Mouse (Mus musculus) neural tube, embryonic 11.5 days (tissue): ENCODE data around the gene Ppara. TPM values are rescaled to one million over a fixed set of nuclear protein-coding genes. Genes with fewer than 3 reads are reported as not detected.
"Not testable (repeated sequence)": the region's sequence is repeated elsewhere in the genome, so short reads cannot be mapped to it uniquely, and the experiment has no call there.

Experiments used
- ATAC-seq: fragments of 200-750 bp; cut with Nextera tagmentation; 2 replicates; pipeline ENCODE4 v1.8.0; 2017; ENCODE audit warnings: moderate number of reproducible peaks, mild to moderate bottlenecking, moderate TSS enrichment, moderate library complexity; ENCODE audit not compliant: insufficient read depth, low FRiP score, low TSS enrichment
- DNase-seq: peaks from one replicate; pipeline ENCODE4 v3.0.0-alpha.2; 2015; ENCODE audit warnings: low spot score
- H3K27ac ChIP-seq: fragments of 300-500 bp; sonication (generic); 2 replicates; pipeline ENCODE4 v1.5.1; 2014; ENCODE audit warnings: low read depth, mild to moderate bottlenecking, low read length
- H3K27me3 ChIP-seq: fragments of 300-500 bp; sonication (generic); 2 replicates; pipeline ENCODE4 v1.6.1; 2014; ENCODE audit warnings: mild to moderate bottlenecking, low read length, mixed read lengths; ENCODE audit not compliant: control insufficient read depth, insufficient read depth
- H3K36me3 ChIP-seq: fragments of 300-500 bp; sonication (generic); 2 replicates; pipeline ENCODE4 v1.6.1; 2014; ENCODE audit warnings: mild to moderate bottlenecking, low read length, moderate library complexity, mixed read lengths; ENCODE audit not compliant: control insufficient read depth, insufficient read depth
- H3K4me1 ChIP-seq: fragments of 300-500 bp; sonication (generic); 2 replicates; pipeline ENCODE4 v1.6.1; 2014; ENCODE audit warnings: low read length, mixed read lengths; ENCODE audit not compliant: control insufficient read depth, insufficient read depth
- H3K4me2 ChIP-seq: fragments of 300-500 bp; sonication (generic); 2 replicates; pipeline ENCODE4 v1.6.1; 2014; ENCODE audit warnings: low read depth, mild to moderate bottlenecking, moderate library complexity
- H3K4me3 ChIP-seq: fragments of 300-500 bp; sonication (generic); 2 replicates; pipeline ENCODE4 v1.5.1; 2014; ENCODE audit warnings: low read depth, low read length
- H3K9ac ChIP-seq: fragments of 300-500 bp; sonication (generic); 2 replicates; pipeline ENCODE4 v1.6.1; 2014; ENCODE audit warnings: mild to moderate bottlenecking, low read length
- H3K9me3 ChIP-seq: fragments of 300-500 bp; sonication (generic); 2 replicates; pipeline ENCODE4 v1.6.1; 2016; ENCODE audit warnings: low read length; ENCODE audit not compliant: control insufficient read depth
- WGBS: fragments of 180-500 bp; shearing (Covaris S2); extraction: QIAGEN DNeasy Blood & Tissue Kit; methylation state at CpG from one replicate; pipeline ENCODE4 v1.1.7; 2014; 5-methylcytosine and 5-hydroxymethylcytosine counted together
- polyA plus RNA-seq: library from polyadenylated mRNA; unstranded; fragments of >200 nt; fragmentation: Nextera tagmentation; extraction: Ambion mirVana; gene quantifications from 2 replicates; pipeline ENCODE4 v1.2.1, GENCODE M21; 2014

Ppara gene
- polyA plus RNA-seq, 1 experiment from 2014 or later = 0.25 TPM

DNA sequence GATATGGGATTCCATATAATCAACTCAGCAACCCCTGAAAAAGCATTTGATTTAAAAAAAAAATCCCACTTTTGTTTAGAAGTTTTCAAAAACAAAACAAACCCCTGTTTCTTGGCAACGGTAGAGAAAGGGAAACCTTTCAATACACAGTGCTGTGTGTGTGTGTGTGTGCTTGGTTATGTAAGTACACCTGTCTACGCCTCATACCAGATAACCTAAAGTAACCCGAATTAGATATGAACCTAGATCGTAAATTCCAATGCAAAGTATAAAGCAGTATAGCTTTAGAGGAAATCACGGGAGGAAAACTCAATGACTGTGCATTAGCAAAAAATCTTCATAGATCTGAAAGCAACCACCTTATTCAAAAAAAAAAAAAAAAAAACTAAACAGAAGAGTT lies 31.9 kb downstream of the Ppara start:
- H3K9ac ChIP-seq = no peak overlapping the region
- H3K4me2 ChIP-seq = no peak overlapping the region
- no peaks in the 10 kb centered on the region for H3K36me3 ChIP-seq
- no peak overlapping the region for H3K4me3 ChIP-seq
- DNase-seq (no peak), ATAC-seq (no peak)
- WGBS = 94% methylated on average over 5 of the region's 5 CpGs
- H3K27me3 ChIP-seq = no peaks in the 10 kb centered on the region
- H3K9me3 ChIP-seq = no peaks in the 10 kb centered on the region
- H3K27ac ChIP-seq = no peak overlapping the region
- H3K4me1 ChIP-seq = no peaks in the 10 kb centered on the region

DNA sequence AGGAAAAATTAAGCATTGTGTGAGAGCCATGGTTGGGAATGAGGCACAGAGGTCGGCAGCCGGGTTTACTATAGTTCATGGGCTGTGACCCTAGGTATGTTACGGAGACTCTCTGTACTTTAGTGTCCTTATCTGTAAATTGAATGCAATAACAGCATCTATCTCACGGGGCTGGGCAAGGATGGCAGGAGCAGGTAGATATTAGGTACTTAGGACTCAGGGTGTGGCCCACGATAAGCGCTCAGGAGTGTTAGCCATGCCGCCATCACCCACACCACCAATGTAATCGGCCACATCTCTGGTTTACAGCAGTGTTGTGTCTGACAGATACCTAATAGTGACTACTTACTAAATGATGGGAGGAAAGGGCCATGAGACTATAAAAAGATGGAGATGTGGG lies 34.2 kb downstream of the Ppara start:
- DNase-seq (no peak), ATAC-seq (no peak)
- WGBS = 92% methylated on average over 8 of the region's 8 CpGs

DNA sequence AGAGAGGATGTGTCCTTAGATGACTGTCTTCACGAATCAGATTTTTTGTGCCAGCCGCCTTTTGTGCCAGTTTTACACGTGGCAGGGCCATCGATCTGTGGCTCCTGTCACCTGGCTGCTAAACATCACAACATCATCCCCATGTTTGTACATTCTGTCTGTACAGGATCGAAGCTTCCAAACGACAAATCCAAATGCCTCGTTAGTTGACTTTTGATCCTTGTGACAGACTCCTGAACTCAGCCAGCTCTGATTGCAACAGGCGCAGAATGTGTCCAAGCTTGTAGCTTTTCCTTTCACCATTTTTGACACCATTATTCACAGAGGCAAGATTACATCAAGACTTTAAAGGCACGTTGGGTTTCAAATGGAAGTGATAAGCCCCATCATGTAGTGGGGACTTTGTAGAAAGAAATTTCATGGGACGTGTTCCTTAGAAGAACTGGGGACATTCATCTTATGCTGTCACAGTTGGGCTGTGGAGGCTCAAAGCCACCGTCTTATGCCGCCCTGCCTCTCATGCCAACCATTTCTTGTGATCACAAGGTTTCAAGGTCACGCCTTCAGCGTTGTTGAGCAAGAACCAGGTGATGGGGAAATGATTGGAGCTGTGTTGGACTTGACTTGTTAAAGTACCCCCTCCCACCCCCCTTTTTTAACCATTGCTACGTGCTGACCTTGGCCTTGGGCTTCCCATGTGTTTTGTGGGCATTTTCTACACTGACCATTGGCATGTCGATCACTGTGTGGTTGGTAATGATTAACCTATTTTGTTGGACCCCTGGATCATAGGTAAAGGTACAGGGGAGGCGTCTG lies 36.7 kb downstream of the Ppara start:
- no peak overlapping the region for H3K4me3 ChIP-seq
- H3K27me3 ChIP-seq = no peaks in the 10 kb centered on the region
- no peaks in the 10 kb centered on the region for H3K4me1 ChIP-seq
- WGBS = 85% methylated on average over 17 of the region's 17 CpGs
- no peaks in the 10 kb centered on the region for H3K9me3 ChIP-seq
- ATAC-seq = no peak
- no peak overlapping the region for H3K27ac ChIP-seq
- no peak for DNase-seq
- no peak overlapping the region for H3K9ac ChIP-seq
- H3K4me2 ChIP-seq = no peak overlapping the region
- no peaks in the 10 kb centered on the region for H3K36me3 ChIP-seq

More for the DNA sequence above, 34.2 kb downstream of the Ppara start:
- Histone ChIP-seq H3K4me2 (no peak overlapping the region), H3K4me3 (no peak overlapping the region), H3K9me3 (no peaks in the 10 kb centered on the region), H3K36me3 (no peaks in the 10 kb centered on the region), H3K4me1 (no peaks in the 10 kb centered on the region), H3K27ac (no peak overlapping the region), H3K27me3 (no peaks in the 10 kb centered on the region), H3K9ac (no peak overlapping the region)

DNA sequence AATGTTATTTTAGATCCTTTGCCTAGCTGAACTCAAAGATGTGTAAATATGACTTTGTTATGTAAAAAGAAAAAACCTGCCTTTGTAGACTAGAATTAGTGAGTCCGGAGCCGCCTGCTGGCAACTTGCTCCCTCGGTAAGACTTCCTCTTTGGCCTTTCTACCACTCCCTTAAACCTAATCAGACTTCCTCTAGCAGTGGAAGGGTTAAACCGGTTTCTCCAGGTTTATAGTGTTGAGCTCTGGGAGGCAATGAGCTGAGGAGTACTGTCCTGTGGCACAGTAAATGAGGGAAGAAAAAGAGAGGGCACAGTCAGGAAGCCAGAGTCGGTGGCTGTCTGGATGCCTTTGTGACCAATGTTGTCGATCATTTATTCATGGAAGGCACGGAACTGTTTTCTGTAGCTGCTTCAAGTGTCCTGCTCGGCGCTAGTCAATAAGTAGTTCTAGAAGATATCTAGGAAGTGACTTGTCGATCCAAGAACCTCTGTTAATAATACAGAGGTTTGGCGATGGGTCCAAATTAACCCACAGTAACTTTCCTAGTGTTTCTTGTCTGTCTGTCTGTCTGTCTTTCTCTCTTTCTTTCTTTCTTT lies 37.5 kb downstream of the Ppara start:
- H3K27me3 ChIP-seq = no peaks in the 10 kb centered on the region
- DNase-seq = no peak
- no peak overlapping the region for H3K9ac ChIP-seq
- no peaks in the 10 kb centered on the region for H3K36me3 ChIP-seq
- no peak overlapping the region for H3K27ac ChIP-seq
- no peak overlapping the region for H3K4me3 ChIP-seq
- no peak for ATAC-seq
- no peaks in the 10 kb centered on the region for H3K4me1 ChIP-seq
- H3K4me2 ChIP-seq = no peak overlapping the region
- 80% methylated on average over 11 of the region's 11 CpGs for WGBS
- H3K9me3 ChIP-seq = no peaks in the 10 kb centered on the region

DNA sequence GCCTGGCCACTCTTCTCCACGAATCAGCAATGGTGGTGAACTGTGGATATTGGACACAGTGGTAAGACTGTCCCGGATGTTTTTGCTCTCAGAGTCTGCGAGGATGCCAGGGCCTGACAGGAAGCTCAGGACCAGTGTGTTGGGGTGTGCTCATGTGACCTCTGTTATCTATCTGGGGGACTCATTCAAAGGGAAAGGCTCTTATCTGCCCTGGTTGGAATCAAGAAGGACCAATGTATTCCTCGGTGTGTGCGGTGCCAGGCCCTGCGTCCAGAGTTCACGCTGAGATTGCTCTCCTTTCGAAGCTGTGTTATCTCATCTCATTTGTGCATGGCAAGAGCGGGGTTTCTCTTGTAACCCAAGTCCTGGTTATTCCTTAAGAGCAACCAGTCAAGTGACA lies 39.6 kb downstream of the Ppara start:
- ATAC-seq (no peak), DNase-seq (no peak)
- Histone ChIP-seq H3K4me2 (no peak overlapping the region), H3K36me3 (no peaks in the 10 kb centered on the region), H3K27ac (no peak overlapping the region), H3K4me1 (no peaks in the 10 kb centered on the region), H3K9me3 (no peaks in the 10 kb centered on the region), H3K9ac (no peak overlapping the region), H3K27me3 (no peaks in the 10 kb centered on the region), H3K4me3 (no peak overlapping the region)
- WGBS = 90% methylated on average over 9 of the region's 9 CpGs

DNA sequence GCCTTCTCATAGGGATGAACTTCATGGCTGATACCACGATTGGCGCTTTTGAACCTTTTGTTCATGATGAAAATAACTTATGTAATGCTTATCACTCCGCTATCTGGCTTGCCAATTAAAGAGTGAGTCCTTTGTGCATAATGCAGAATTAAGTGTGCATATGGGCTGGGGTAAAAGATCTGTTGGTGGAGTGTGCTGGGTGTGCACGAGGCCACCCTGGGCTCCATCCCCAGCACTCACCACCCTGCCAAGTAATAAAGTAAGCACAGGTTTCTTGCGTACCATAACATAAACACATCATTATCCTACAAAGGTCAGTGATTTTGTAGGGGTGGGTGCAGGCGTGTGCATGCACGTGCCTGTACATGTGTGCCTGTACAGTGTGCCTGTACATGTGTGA lies 40.2 kb downstream of the Ppara start:
- no peak overlapping the region for H3K9ac ChIP-seq
- H3K27ac ChIP-seq = no peak overlapping the region
- ATAC-seq (no peak), DNase-seq (no peak)
- no peaks in the 10 kb centered on the region for H3K4me1 ChIP-seq
- H3K36me3 ChIP-seq = no peaks in the 10 kb centered on the region
- 87% methylated on average over 7 of the region's 7 CpGs for WGBS
- H3K9me3 ChIP-seq = no peaks in the 10 kb centered on the region
- H3K27me3 ChIP-seq = no peaks in the 10 kb centered on the region
- H3K4me3 ChIP-seq = no peak overlapping the region
- no peak overlapping the region for H3K4me2 ChIP-seq

DNA sequence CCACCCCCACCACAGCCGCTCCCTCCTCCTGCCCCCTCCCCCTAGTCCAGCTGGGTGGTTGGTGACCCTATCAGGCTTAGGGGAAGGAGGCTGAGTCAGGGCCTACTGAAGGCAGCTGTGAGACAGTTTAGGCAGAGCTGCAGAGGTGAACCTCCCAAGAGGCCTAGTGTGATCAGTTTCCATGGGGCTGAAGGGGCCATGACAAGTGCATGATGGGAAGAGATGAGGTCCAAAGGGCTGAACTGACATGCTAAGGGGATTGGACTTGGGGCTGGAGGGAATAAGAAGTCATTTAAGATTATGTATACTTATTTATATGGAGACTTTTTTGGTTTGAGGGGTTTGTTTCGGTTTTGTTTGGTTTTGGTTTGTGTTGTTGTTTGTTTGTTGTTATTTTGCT lies 41.5 kb downstream of the Ppara start:
- DNase-seq = no peak
- H3K4me2 ChIP-seq = no peak overlapping the region
- H3K27me3 ChIP-seq = no peaks in the 10 kb centered on the region
- no peak overlapping the region for H3K4me3 ChIP-seq
- no peaks in the 10 kb centered on the region for H3K36me3 ChIP-seq
- no peaks in the 10 kb centered on the region for H3K4me1 ChIP-seq
- no peaks in the 10 kb centered on the region for H3K9me3 ChIP-seq
- H3K9ac ChIP-seq = no peak overlapping the region
- no peak for ATAC-seq
- no peak overlapping the region for H3K27ac ChIP-seq
- WGBS = 73% methylated on average over 2 of the region's 2 CpGs

DNA sequence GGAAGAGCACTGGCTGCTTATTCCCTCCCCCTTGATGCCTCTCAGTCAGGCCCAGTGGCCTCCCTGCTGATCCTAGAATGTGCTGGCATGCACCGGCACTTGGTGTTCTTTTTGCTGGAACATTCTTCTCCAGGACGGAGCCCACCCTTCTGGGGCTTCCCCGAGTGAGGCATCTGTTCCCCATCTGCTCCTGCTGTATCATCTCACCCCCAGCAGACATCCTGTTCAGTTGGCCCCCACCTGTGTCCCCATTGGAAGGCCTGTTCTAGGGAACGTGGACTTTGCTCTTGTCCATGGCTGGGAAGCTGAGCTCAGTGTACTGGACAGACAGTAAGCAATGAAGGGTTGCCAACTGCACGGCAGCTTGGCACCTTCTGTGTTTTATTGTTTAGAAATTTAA lies 42.0 kb downstream of the Ppara start:
- 79% methylated on average over 5 of the region's 5 CpGs for WGBS
- H3K4me3 ChIP-seq = no peak overlapping the region
- no peak overlapping the region for H3K27ac ChIP-seq

DNA sequence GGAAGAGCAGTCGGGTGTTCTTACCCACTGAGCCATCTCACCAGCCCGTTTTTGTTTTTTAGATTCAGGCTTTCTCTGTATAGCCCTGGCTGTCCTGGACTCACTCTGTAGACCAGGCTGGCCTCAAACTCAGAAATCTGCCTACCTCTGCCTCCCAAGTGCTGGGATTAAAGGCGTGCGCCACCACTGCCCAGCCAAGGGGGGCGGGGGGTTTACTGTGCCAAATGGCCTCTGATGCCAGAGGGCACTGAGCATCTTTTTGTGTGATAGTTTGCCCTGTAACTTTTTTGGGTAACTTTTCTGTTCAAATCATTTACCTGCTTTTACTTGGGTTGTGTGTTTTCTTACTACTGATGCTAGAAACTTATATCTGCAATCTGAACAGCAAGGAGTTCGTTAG lies 44.1 kb downstream of the Ppara start:
- H3K27me3 ChIP-seq, H3K4me2 ChIP-seq, DNase-seq, H3K36me3 ChIP-seq, H3K4me3 ChIP-seq, H3K9ac ChIP-seq, H3K4me1 ChIP-seq, H3K9me3 ChIP-seq, ATAC-seq, H3K27ac ChIP-seq: not testable (repeated sequence)
- WGBS = 94% methylated on average over 6 of the region's 6 CpGs

More for the DNA sequence above, 42.0 kb downstream of the Ppara start:
- Histone ChIP-seq H3K36me3 (no peaks in the 10 kb centered on the region), H3K9me3 (no peaks in the 10 kb centered on the region), H3K4me1 (no peaks in the 10 kb centered on the region), H3K9ac (no peak overlapping the region), H3K4me2 (no peak overlapping the region), H3K27me3 (no peaks in the 10 kb centered on the region)
- ATAC-seq = no peak
- DNase-seq = no peak
